Mouse (Mus musculus) spleen, adult 2 months (tissue): ENCODE measurements around the gene Hoxa13.

Source experiments
- CTCF ChIP-seq: fragments of 200-500 bp; IDR thresholded peaks from 2 replicates; pipeline ENCODE4 v1.5.1; 2011; ENCODE audit warnings: mild to moderate bottlenecking, inconsistent platforms; ENCODE audit not compliant: insufficient read depth, insufficient read length, insufficient replicate concordance; ENCODE audit errors: extremely low read depth
- POLR2A ChIP-seq: fragments of 200-500 bp; IDR thresholded peaks from 2 replicates; pipeline ENCODE4 v1.6.1; 2011; ENCODE audit warnings: low read depth, low read length, inconsistent platforms

DNA sequence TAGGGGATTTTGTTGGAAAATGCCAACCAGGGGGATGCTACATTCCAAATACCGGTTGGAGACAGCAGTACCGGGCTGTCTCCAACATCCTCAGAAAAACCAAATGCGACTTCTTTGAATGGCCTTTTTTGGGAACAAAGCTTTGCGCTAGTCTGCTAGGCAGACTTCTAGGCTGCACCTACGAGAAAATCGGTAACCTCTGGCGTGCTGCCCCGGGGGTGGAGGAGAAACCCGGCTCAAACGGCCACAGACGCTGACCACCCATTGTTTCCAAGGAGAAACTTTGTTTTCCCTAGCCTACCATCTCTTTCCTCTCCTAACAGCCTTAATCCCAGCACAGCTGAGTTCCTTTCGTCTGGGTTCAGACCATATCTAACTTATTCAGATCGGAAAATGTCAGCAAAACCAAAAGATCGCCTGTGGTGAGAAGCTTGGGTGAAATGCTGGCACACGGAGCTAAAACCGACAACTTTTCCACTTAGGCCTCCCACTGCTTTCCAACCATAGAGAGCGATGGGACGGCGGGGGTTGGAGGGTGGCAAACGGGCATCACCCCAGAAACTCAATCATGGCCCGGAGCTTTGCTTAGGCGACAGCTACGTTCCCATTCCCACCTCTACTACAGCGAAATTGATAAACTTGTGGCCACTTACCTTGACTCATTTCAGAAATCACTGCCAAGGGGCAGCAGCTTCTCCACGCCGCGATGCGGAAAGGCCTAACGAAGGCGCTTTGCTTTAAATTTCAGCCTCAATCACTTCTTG is 20.9 kb downstream of the Hoxa13 start:
- TF ChIP-seq POLR2A (no peak), CTCF (no peak)
